Mouse (Mus musculus) layer of hippocampus, postnatal 10 days (tissue): ENCODE measurements around the gene Lpp. TPM values are rescaled to one million over a fixed set of nuclear protein-coding genes. Genes with fewer than 3 reads are reported as not detected.

ENCODE experiments used
- DNase-seq, 2 experiments: peaks; one replicate each; pipeline ENCODE4 v3.0.0; 2021; ENCODE audit warnings: low spot score in 2 of 2
- total RNA-seq, 2 experiments: library from RNA; stranded (reverse); gene quantifications; 2 replicates each; pipeline ENCODE4 v1.2.3; 2021

Gene Lpp
- total RNA-seq, 2 experiments from 2014 or later: 10.9 to 11.2 TPM

DNA sequence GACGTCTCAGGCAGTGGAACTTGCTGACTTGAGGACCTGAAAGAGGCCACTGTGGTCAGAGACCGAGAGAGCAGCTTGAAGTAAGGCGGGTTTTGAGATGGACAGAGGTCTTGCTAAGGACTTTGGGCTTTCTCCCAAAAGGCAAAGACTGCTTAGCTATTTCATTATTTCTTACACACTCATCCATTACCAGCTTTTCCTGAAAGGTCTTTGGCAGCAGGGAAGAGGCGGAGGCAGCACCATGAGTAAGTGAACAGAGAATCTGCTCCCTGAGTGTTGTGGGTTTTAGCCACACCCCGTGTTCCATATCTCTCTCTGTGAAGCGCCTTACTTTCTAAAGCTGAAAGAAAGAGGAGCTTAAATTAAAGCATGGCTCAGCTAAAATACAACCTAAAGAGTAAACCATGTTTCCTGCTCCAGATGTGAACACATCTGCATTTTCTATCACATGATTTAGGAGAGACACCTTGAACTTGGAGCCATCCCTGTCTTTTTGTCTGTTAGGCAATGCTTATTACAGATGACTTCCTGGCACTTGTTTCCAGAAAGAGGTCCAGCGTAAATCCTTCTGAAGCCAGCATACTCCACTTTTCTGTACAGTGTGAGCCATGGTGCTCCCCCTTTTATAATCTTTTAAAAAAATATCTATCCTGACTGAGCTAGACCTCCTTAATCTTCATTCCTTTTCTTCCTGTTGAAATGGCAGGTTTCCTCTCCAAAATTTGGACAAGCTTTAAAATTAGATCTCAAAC, 520.5 kb downstream of the Lpp start:
- DNase-seq: no peak

- DNase-seq: peak; percentile 66 to 70
These were observed 521.1 kb downstream of the Lpp start for GRCm38 (mm10) chr16:24914393-24914751.

DNA sequence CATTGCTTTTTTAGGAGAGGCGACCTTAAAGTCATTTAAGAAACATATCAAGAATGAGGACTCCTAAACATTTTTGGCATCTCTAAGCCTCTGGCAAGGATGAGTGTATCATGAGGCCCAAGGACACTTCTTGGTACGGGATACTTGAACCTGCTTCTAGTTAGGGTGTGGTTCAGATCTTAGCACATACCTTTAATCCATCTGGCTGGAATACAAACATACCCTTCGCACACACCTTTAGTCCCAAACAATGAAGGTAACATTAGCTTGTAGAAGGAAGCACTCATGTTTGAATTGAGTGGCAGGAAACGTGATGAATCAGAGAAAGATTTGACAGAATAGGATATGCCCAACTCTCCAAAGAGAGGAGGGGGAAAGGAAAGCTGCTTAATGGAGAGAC, 522.2 kb downstream of the Lpp start:
- no peak for DNase-seq

DNA sequence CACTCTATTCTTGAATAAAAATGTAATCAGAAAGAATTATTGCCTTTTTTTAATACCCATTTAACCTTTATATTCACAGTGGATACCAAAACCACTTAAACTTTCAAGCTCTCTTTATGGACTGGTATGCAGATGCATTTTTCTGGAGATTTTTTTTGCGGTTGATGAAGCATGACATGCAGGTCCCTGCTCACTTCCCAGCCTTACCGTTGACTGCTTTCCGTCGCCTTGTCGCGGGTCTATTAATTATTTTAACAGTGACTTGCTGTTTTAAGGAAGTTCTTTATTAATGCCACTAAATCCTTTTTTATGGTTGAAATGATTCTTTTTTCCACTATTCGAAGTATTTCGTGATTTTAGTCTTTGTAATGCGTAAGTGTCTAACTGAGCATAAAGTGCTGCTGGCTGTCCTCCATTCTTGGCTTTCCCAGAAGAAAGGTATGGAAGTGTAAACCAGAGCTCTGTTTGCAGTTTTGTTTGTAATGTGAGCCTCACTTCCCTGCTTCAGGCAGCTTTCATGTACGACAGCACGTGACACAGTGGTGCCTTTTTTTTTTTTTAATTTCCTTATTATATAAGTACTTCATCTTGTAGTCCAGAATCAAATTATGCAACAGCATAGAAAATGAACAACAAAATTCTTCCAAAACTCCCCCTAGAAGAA, 526.2 kb downstream of the Lpp start:
- DNase-seq: no peak

DNA sequence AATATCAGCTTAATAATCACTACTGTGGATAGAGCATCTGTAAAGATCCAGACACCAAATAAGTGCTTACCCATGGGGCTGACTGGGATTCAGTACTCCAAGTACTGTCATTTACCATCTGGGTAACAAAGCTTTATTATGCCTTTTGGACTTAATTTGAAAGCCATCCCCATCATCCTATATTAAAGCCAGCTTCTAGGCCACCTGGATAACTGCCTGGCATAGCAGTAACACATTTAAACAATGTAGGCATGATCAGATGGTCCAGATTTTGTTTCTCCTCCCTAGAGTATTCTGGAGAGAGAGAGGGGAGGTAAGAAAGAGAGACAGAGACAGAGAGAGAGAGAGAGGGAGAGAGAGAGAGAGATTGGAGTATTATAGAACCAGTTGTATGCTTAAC, 536.8 kb downstream of the Lpp start:
- DNase-seq: no peak

- no peak for DNase-seq
These were observed 537.3 kb downstream of the Lpp start for GRCm38 (mm10) chr16:24930621-24931020.

DNA sequence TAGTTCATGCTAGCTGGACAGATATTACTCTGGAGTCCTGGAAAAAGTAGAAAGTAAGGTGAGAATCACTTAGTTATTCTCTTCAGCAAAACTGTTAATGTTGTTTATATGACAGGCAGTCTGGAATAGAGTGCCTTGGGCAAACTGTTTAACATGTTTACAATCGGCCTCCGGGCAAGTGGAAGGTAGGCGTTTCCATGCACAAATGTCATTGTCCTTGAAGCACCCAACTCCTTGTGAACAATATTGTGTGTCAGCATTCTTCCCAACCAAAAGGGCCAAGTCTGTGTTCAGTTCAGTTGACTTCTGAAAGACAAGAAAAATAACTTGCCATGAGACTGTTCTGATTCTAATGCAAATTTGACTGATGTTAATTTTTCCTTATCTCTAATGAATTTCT, 539.5 kb downstream of the Lpp start:
- no peak for DNase-seq

GRCm38 (mm10) chr16:24933691-24934090, 540.4 kb downstream of the Lpp start:
- no peak for DNase-seq

DNA sequence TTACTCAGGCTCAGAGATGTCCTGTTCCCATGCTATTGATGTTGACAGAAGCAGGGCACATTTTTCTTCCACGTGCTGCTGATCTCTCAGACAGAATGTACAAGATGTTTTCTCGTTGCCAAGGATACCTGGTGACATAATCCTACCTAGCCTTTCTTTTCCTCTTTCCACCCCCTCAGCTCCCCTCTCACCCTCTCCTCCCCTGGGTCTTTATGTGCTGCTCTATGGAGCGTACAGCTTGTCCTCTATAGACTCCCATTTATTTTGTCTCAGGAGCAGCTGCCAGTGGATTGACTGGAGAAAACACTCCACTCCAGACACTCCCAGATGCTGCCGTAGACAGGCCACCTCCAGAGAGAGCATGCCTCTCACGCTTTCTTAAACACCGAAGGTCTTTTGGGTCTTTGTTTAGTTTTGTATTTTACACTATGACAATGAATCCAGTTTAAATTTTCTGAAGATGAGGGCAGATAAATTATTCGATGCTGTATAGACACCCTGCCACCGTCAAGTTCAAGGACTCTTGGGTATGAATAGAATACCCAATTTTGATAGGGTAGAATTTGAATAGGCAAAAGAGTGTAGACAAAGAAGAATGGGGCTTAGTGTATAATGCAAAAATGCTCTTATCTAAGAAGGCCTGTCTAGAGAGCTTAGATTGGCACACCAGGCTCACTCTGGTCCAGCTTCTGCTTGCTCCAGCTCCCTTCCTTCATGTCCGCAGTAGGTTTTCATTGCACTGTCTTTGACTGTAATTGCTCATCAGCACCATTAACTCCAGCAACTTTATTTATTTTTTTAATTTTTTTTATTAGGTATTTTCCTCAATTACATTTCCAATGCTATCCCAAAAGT, 548.2 kb downstream of the Lpp start:
- no peak for DNase-seq

GRCm38 (mm10) chr16:24943486-24944261, 550.4 kb downstream of the Lpp start:
- DNase-seq: no peak

DNA sequence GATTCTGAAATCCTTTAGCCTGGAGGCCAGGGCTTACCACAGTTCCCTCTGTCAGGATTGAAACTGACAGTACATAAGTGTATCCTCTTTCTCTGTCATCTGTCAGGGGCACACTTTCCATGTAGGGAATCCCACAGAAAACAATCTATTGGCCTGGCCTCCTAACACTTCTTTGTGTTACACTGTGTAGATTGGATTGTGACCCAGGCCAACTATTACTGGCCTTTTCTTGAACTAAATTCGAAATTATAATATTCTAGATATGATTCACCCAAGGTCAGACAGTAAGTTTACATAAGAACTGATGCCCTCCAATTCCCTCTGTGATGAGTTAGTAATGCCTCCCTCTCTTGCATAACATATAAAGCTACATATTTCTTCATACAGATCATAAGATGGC, 553.0 kb downstream of the Lpp start:
- DNase-seq: no peak

DNA sequence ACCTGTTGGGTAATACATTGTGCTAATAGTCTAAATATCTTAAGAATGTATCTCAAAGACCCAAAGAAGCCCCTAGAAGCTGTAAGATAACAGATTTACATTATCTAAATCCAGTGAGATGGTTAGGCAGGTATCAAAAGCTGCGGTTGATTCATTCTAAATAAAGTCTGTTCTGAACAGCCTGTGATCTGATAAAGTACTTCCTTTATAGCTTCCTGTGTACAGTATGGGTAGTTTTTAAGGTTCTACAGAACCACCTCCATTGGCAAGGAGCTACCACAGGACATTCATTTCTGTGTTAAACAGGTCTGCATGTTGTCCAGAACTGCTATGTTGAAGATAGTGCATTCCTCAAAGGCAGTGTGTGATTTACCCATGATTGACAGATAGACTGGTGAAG, 554.2 kb downstream of the Lpp start:
- no peak for DNase-seq

GRCm38 (mm10) chr16:24948091-24948690, 554.9 kb downstream of the Lpp start:
- no peak for DNase-seq

GRCm38 (mm10) chr16:24949265-24949664, 556.0 kb downstream of the Lpp start:
- DNase-seq: no peak

DNA sequence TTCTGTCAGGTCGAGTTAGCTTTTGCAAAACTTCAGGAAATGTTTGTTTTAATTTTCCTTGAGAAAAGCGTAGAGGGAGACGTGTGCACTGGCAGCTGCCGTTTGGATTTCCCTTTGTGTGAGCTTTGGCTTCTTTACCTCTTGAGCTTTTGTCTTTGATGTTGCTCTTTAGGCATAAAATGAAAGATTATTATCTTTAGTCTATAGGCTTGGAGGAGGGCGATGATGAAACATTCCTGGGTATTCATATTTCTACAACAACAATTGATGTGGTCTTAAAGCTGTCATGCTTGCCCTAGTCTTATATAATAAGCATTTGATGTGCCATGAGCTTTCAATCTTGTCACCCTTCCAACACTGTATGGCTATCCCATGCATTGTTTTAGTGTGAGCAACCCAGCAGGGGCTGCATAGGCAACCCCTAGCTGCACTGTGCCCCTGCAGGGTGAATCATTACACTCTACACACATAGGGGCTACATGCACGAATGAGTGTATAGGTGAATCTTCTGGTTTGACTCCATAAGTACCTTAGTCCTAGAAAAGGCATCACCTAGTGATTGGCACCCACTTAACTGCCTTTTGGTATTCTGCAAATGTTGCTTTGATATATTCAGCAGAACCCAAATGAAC, 556.9 kb downstream of the Lpp start:
- DNase-seq: no peak

DNA sequence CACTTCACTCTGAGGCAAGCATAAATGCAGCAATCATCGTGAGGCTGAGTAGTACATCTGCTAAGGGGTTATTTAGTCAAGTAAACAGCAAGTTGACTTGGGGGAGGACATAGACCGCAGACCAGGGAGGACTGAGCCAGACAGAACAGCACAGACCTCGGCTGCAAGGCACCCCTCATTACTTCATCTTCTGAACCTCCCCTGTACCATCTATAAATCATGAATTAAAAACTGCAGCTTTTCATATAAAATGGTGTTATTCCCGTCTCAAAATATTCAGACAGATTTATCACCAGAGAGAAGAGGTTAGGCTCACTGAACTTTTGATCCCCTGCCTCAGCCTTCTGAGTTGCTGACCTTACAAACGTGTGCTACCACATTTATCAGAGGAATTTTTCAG, 558.6 kb downstream of the Lpp start:
- DNase-seq: no peak

GRCm38 (mm10) chr16:24955054-24955453, 561.7 kb downstream of the Lpp start:
- no peak for DNase-seq

DNA sequence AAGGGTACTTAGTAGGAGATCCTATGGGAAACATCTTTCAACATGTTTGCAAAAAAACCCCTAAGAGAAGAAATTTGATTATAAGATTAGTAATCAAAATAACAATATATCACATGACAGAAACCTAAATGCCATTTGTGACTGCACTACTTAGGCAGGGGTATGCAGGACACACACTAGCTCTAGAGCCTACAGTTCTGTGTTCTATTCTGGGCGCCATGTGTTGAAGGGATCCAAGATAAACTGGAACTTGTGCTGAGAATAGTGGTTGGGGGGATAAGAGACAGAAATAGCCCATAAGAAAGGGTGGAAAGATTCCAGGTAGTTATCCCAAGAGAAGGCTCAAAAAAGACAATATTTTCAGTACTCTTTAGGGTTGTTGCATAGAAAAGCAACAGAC, 565.4 kb downstream of the Lpp start:
- no peak for DNase-seq

GRCm38 (mm10) chr16:24960901-24961806, 567.8 kb downstream of the Lpp start:
- no peak for DNase-seq
